In the genomic region with DNA sequence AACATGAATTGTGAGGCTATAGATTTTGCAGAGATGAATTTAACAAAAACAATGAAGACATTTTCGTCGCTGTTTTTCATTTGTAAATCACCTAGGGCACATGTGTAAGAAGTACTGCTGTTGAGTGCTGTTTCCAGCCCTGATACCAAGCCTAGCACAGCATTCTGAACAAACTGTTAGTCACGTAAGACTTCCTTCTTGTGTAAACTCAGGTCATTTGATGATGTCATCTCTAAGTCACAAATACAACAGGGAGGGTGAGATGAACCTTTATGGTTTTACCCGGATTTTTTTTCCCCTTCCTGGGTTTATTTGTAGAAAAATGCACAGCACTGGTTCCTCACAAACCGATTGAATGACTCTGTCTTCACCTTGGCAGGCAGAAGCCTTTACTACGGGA, we compare ENCODE assay signal across 21 mouse cellular contexts.
A peak's percentile ranks its signal among the peaks of the same experiment; 100 is the strongest.
DNase-seq lines count a peak whose midpoint lies in the region; ATAC-seq and TF ChIP-seq lines count a peak whose summit lies in the region.
"Had no signal": no experiment of that assay in that cellular context is flagged by ENCODE, and none has a peak within 500 bp of the region (broad histone marks: within the 10 kb centered on the region; RNA-seq: fewer than 3 reads in every experiment).

No protein-coding gene starts in this region.

- H3K27ac ChIP-seq in liver, postnatal 0 days (ENCODE audit: low read depth): 0 out of 2 replicates have a peak overlapping the region, but pooled peaks have one; percentile 6
- H3K27ac ChIP-seq in liver, embryonic 12.5 days: no peak overlapping the region
- H3K27ac ChIP-seq in kidney, adult 2 months (ENCODE audit: insufficient read depth, low read depth, low read length): no peak overlapping the region
- H3K27ac ChIP-seq: embryonic facial prominence, embryonic 10.5 days; forebrain, embryonic 13.5 days; gastrocnemius, adult 2 months; heart, embryonic 13.5 days; hindbrain, embryonic 12.5 days; hindbrain, postnatal 0 days had no signal

- no peak overlapping the region for H3K9ac ChIP-seq in liver, postnatal 0 days (replicated peaks)
- no peak overlapping the region for H3K9ac ChIP-seq in liver, embryonic 12.5 days
- H3K9ac ChIP-seq: forebrain, embryonic 13.5 days; forebrain, postnatal 0 days; heart, embryonic 13.5 days; hindbrain, embryonic 12.5 days had no signal

- no peak for TF ChIP-seq CTCF in liver, postnatal 0 days (IDR thresholded peaks at IDR 0.05; ENCODE audit: low read depth)
- no peak for TF ChIP-seq CTCF in kidney, adult 2 months (conservative IDR thresholded peaks at IDR 0.05; ENCODE audit: insufficient read depth, insufficient read length, low read depth, low read length)

- peaks cover 5% of the 10 kb centered on the region; the same call in 1 of the 2 replicates for H3K4me1 ChIP-seq in liver, postnatal 0 days (ENCODE audit: insufficient read depth)
- H3K4me1 ChIP-seq in liver, embryonic 12.5 days: no peaks in the 10 kb centered on the region
- H3K4me1 ChIP-seq in kidney, adult 2 months (ENCODE audit: control insufficient read depth, insufficient read depth, low read length): no peaks in the 10 kb centered on the region
- H3K4me1 ChIP-seq: embryonic facial prominence, embryonic 10.5 days; forebrain, embryonic 13.5 days; hindbrain, embryonic 12.5 days had no signal

- H3K4me2 ChIP-seq in liver, postnatal 0 days (ENCODE audit: low read depth, low read length): no peak overlapping the region
- H3K4me2 ChIP-seq in liver, embryonic 12.5 days: no peak overlapping the region
- H3K4me2 ChIP-seq: forebrain, embryonic 13.5 days; heart, embryonic 13.5 days; hindbrain, embryonic 12.5 days had no signal

- H3K9me3 ChIP-seq in liver, postnatal 0 days (ENCODE audit: low read length): no peaks in the 10 kb centered on the region
- H3K9me3 ChIP-seq in liver, embryonic 12.5 days (replicated peaks): no peaks in the 10 kb centered on the region
- H3K9me3 ChIP-seq: embryonic facial prominence, embryonic 10.5 days; forebrain, embryonic 13.5 days had no signal

- no peak for TF ChIP-seq POLR2A in kidney, adult 2 months (IDR thresholded peaks at IDR 0.05; ENCODE audit: low read depth, low read length)

- no peak; the same call in 1 of the 2 replicates for ATAC-seq in liver, postnatal 0 days
- ATAC-seq in liver, embryonic 12.5 days: no peak
- ATAC-seq: forebrain, embryonic 13.5 days; hindbrain, postnatal 0 days; intestine, embryonic 16.5 days had no signal

- WGBS in liver, postnatal 0 days (ENCODE audit: insufficient replicate concordance): 64% methylated on average over 6 of the region's 6 CpGs
- whole genome bisulfite sequencing in liver, embryonic 12.5 days (ENCODE audit: insufficient replicate concordance): 64% methylated on average over 6 of the region's 6 CpGs
- 75% methylated on average over 6 of the region's 6 CpGs for WGBS in kidney, adult 2 months

- H3K4me3 ChIP-seq in liver, postnatal 0 days (ENCODE audit: low read depth, low read length): no peak overlapping the region
- no peak overlapping the region for H3K4me3 ChIP-seq in liver, embryonic 12.5 days
- H3K4me3 ChIP-seq in kidney, adult 2 months (ENCODE audit: insufficient read depth, low read depth, low read length): no peak overlapping the region
- H3K4me3 ChIP-seq: embryonic facial prominence, embryonic 10.5 days; forebrain, embryonic 13.5 days; gastrocnemius, adult 2 months; heart, embryonic 13.5 days; hindbrain, embryonic 12.5 days had no signal

- no peak for TF ChIP-seq EP300 in liver, postnatal 0 days (IDR thresholded peaks at IDR 0.05; ENCODE audit: low read depth)

- no peaks in the 10 kb centered on the region for H3K36me3 ChIP-seq in liver, postnatal 0 days (replicated peaks; ENCODE audit: insufficient read depth, low read length)
- H3K36me3 ChIP-seq in liver, embryonic 12.5 days: no peaks in the 10 kb centered on the region
- H3K36me3 ChIP-seq in kidney, adult 2 months (ENCODE audit: control insufficient read depth, insufficient read depth, low read length): no peaks in the 10 kb centered on the region
- H3K36me3 ChIP-seq: embryonic facial prominence, embryonic 10.5 days; heart, embryonic 13.5 days; hindbrain, embryonic 12.5 days had no signal

- no peak for DNase-seq in liver, postnatal 0 days
- DNase-seq in CD4-positive, CD25-positive, alpha-beta regulatory T cell, adult 2 months (ENCODE audit: low read depth, low spot score): peak; percentile 57
- DNase-seq in brain, adult 2 months (ENCODE audit: low read depth, low spot score): peak; percentile 14
- no peak for DNase-seq in kidney, adult 2 months
- no peak for DNase-seq in layer of hippocampus, postnatal 36 days
- no peak for DNase-seq in kidney, postnatal 4 days
- DNase-seq: adrenal gland, postnatal 25 days; cerebellum, adult 2 months; cerebellum, postnatal 10 days; gastrocnemius, adult 2 months; gastrocnemius, postnatal 25 days; heart, postnatal 4 days had no signal

- H3K27me3 ChIP-seq in liver, postnatal 0 days (ENCODE audit: insufficient read depth, low read length): no peaks in the 10 kb centered on the region
- H3K27me3 ChIP-seq in liver, embryonic 12.5 days (replicated peaks): no peaks in the 10 kb centered on the region
- H3K27me3 ChIP-seq in kidney, adult 2 months (replicated peaks; ENCODE audit: control insufficient read depth, insufficient read depth, low read length): no peaks in the 10 kb centered on the region
- H3K27me3 ChIP-seq: CH12.LX; forebrain, embryonic 13.5 days; heart, embryonic 13.5 days; hindbrain, embryonic 12.5 days had no signal

Comparison
In these comparisons a context has a peak if more than half of its experiments do, and no peak if none do; other contexts are left out.
1. DNase-seq: peak in CD4-positive, CD25-positive, alpha-beta regulatory T cell, adult 2 months (single experiment) and brain, adult 2 months (single experiment); none in liver, postnatal 0 days (single experiment), kidney, adult 2 months (single experiment), layer of hippocampus, postnatal 36 days (0 of 2) and kidney, postnatal 4 days (0 of 2).